Mouse (Mus musculus) frontal cortex, postnatal 36 days (tissue): ENCODE measurements at regions not wholly inside any gene's neighbourhood (a gene's known extent, or its start where the extent isn't known, plus 50 kb on each side); places are given as distances from the start of the nearest gene placed in this dataset.

ENCODE experiments used
- DNase-seq, 2 experiments: peaks; one replicate each; pipeline ENCODE4 v3.0.0; 2022; ENCODE audit warnings: low spot score in 2 of 2

GRCm38 (mm10) chr5:47334299-47334698 lies 648.6 kb upstream of the Slit2 start:
- DNase-seq: no peak

- no peak for DNase-seq
These were observed 646.4 kb upstream of the Slit2 start for GRCm38 (mm10) chr5:47336511-47336910.

- DNase-seq: no peak
These were observed 643.1 kb upstream of the Slit2 start for GRCm38 (mm10) chr5:47339807-47340206.

GRCm38 (mm10) chr5:47370184-47370583 lies 612.8 kb upstream of the Slit2 start:
- DNase-seq: no peak

- no peak for DNase-seq
These were observed 597.0 kb upstream of the Slit2 start for GRCm38 (mm10) chr5:47385930-47386329.

- no peak for DNase-seq
These were observed 596.2 kb upstream of the Slit2 start for GRCm38 (mm10) chr5:47386750-47387149.

- DNase-seq: no peak
These were observed 592.2 kb upstream of the Slit2 start for GRCm38 (mm10) chr5:47390735-47391134.

- DNase-seq: no peak
These were observed 586.1 kb upstream of the Slit2 start for GRCm38 (mm10) chr5:47396874-47397273.

GRCm38 (mm10) chr5:47421916-47422315 lies 561.0 kb upstream of the Slit2 start:
- DNase-seq: no peak

GRCm38 (mm10) chr5:47426040-47426439 lies 556.9 kb upstream of the Slit2 start:
- no peak for DNase-seq

GRCm38 (mm10) chr5:47426467-47426866 lies 556.5 kb upstream of the Slit2 start:
- DNase-seq: no peak

- no peak for DNase-seq
These were observed 553.4 kb upstream of the Slit2 start for GRCm38 (mm10) chr5:47429217-47430172.

GRCm38 (mm10) chr5:47431599-47432328 lies 551.2 kb upstream of the Slit2 start:
- no peak for DNase-seq

GRCm38 (mm10) chr5:47436455-47436854 lies 546.5 kb upstream of the Slit2 start:
- no peak for DNase-seq

- no peak for DNase-seq
These were observed 536.5 kb upstream of the Slit2 start for GRCm38 (mm10) chr5:47446305-47447028.

- DNase-seq: no peak
These were observed 518.1 kb upstream of the Slit2 start for GRCm38 (mm10) chr5:47464848-47465247.

- no peak for DNase-seq
These were observed 513.5 kb upstream of the Slit2 start for GRCm38 (mm10) chr5:47469394-47469793.

GRCm38 (mm10) chr5:47472027-47472825 lies 510.7 kb upstream of the Slit2 start:
- no peak for DNase-seq

- no peak for DNase-seq
These were observed 503.0 kb upstream of the Slit2 start for GRCm38 (mm10) chr5:47479908-47480307.

GRCm38 (mm10) chr5:47496218-47496617 lies 486.7 kb upstream of the Slit2 start:
- no peak for DNase-seq

- no peak for DNase-seq
These were observed 480.0 kb upstream of the Slit2 start for GRCm38 (mm10) chr5:47502764-47503416.
